ENCODE assay signal across 21 mouse cellular contexts in the genomic region with DNA sequence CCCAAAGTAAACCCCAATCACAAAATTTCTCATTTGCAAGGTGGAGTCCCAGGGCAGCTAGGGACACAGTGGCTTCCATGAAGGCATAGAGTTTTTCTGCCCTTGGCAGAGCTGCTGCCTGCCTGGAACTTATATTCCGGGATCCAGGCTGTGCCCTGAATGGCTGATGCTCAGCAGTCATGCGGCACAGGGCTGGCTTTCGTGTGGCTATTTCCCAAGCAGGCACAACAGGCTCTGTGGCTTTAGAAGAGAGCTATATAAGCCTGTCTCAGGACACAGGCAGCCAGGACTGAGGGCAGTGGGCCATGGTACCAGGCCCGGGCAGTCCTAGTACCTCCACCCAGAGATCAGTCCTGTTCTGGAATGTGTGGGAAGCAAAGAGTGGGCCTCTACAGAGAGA.
DNase-seq lines count a peak whose midpoint lies in the region; ATAC-seq and TF ChIP-seq lines count a peak whose summit lies in the region.
"Had no signal": no experiment of that assay in that cellular context is flagged by ENCODE, and none has a peak within 500 bp of the region (broad histone marks: within the 10 kb centered on the region; RNA-seq: fewer than 3 reads in every experiment).

No protein-coding gene starts in this region.

- peaks cover 1% of the 10 kb centered on the region; the same call in 1 of the 2 replicates for H3K79me2 ChIP-seq in heart, adult 2 months (replicated peaks; ENCODE audit: control insufficient read depth, insufficient read depth, low read length)
- peaks cover 27% of the 10 kb centered on the region; the same call in 1 of the 2 replicates for H3K79me2 ChIP-seq in liver, adult 2 months (ENCODE audit: control insufficient read depth, insufficient read depth, low read length)

- no peaks in the 10 kb centered on the region for H3K27me3 ChIP-seq in heart, postnatal 0 days (ENCODE audit: control insufficient read depth, insufficient read depth, low read length)
- no peaks in the 10 kb centered on the region for H3K27me3 ChIP-seq in heart, adult 2 months (ENCODE audit: control insufficient read depth, insufficient read depth, low read length)
- no peaks in the 10 kb centered on the region for H3K27me3 ChIP-seq in liver, adult 2 months (ENCODE audit: control insufficient read depth, insufficient read depth, low read length)
- H3K27me3 ChIP-seq in liver, embryonic 11.5 days (replicated peaks; ENCODE audit: control insufficient read depth, insufficient read depth, low read length), result no peaks in the 10 kb centered on the region
- no peaks in the 10 kb centered on the region for H3K27me3 ChIP-seq in testis, adult 2 months (ENCODE audit: control insufficient read depth, insufficient read depth, low read length)
- H3K27me3 ChIP-seq: embryonic facial prominence, embryonic 15.5 days; midbrain, embryonic 12.5 days had no signal

- H3K27ac ChIP-seq in heart, postnatal 0 days (ENCODE audit: low read depth), result 0 out of 2 replicates have a peak overlapping the region, but pooled peaks have one; percentile 25
- H3K27ac ChIP-seq in heart, adult 2 months, result no peak overlapping the region
- H3K27ac ChIP-seq in liver, adult 2 months (replicated peaks; ENCODE audit: insufficient read depth, low read depth, low read length), result peak overlapping the region; percentile 49
- H3K27ac ChIP-seq in liver, embryonic 11.5 days (ENCODE audit: low read depth, low read length), result no peak overlapping the region
- peak overlapping the region; percentile 38 for H3K27ac ChIP-seq in testis, adult 2 months (ENCODE audit: control insufficient read depth, insufficient read depth, low read depth, low read length)
- H3K27ac ChIP-seq: embryonic facial prominence, embryonic 15.5 days; forebrain, embryonic 10.5 days; hindbrain, embryonic 14.5 days; liver, embryonic 14.5 days; midbrain, embryonic 12.5 days had no signal

- no peak for TF ChIP-seq CTCF in heart, postnatal 0 days (IDR thresholded peaks at IDR 0.05; ENCODE audit: low read depth)
- no peak for TF ChIP-seq CTCF in heart, adult 2 months (IDR thresholded peaks at IDR 0.05)
- TF ChIP-seq CTCF in liver, adult 2 months (IDR thresholded peaks at IDR 0.05; ENCODE audit: low read depth, low read length), result no peak
- no peak for TF ChIP-seq CTCF in testis, adult 2 months (IDR thresholded peaks at IDR 0.05; ENCODE audit: control insufficient read depth, insufficient read depth, insufficient replicate concordance, low read depth, low read length)

- H3K4me1 ChIP-seq in heart, postnatal 0 days (ENCODE audit: control insufficient read depth, insufficient read depth), result 0 out of 2 replicates have a peak, but pooled peaks cover 11% of the 10 kb centered on the region
- H3K4me1 ChIP-seq in heart, adult 2 months (ENCODE audit: control insufficient read depth, insufficient read depth, low read length), result peaks cover 2% of the 10 kb centered on the region
- H3K4me1 ChIP-seq in liver, adult 2 months (ENCODE audit: control insufficient read depth, insufficient read depth, low read length), result peaks cover 58% of the 10 kb centered on the region
- peaks cover 4% of the 10 kb centered on the region for H3K4me1 ChIP-seq in liver, embryonic 11.5 days (replicated peaks; ENCODE audit: control insufficient read depth, insufficient read depth, low read length)
- H3K4me1 ChIP-seq in testis, adult 2 months (ENCODE audit: control insufficient read depth, insufficient read depth, low read length), result peaks cover 4% of the 10 kb centered on the region; the same call in 1 of the 2 replicates

- peaks cover 33% of the 10 kb centered on the region for H3K36me3 ChIP-seq in heart, postnatal 0 days (replicated peaks; ENCODE audit: control insufficient read depth, insufficient read depth, low read length)
- H3K36me3 ChIP-seq in heart, adult 2 months (ENCODE audit: control insufficient read depth, insufficient read depth, low read length), result no peaks in the 10 kb centered on the region
- H3K36me3 ChIP-seq in liver, adult 2 months (ENCODE audit: control insufficient read depth, insufficient read depth, low read length), result peaks cover 9% of the 10 kb centered on the region
- H3K36me3 ChIP-seq in liver, embryonic 11.5 days (ENCODE audit: control insufficient read depth, insufficient read depth, low read length), result no peaks in the 10 kb centered on the region; the same call in 1 of the 2 replicates
- no peaks in the 10 kb centered on the region for H3K36me3 ChIP-seq in testis, adult 2 months (ENCODE audit: control insufficient read depth, insufficient read depth, low read length)

- no peak overlapping the region for H3K9ac ChIP-seq in heart, postnatal 0 days (replicated peaks; ENCODE audit: low read depth, low read length)
- no peak overlapping the region for H3K9ac ChIP-seq in heart, adult 2 months (ENCODE audit: low read depth, low read length)
- no peak overlapping the region for H3K9ac ChIP-seq in liver, adult 2 months (ENCODE audit: low read depth, low read length)
- H3K9ac ChIP-seq in liver, embryonic 11.5 days (ENCODE audit: low read depth, low read length), result no peak overlapping the region
- H3K9ac ChIP-seq: embryonic facial prominence, embryonic 15.5 days; hindbrain, embryonic 14.5 days; liver, embryonic 14.5 days; midbrain, embryonic 12.5 days had no signal

- DNase-seq in heart, postnatal 0 days (ENCODE audit: low spot score), result no peak
- no peak for DNase-seq in heart, adult 2 months
- DNase-seq in liver, adult 2 months (ENCODE audit: extremely low read depth, low read depth, low spot score), result peak; percentile 66
- no peak for DNase-seq in liver, embryonic 11.5 days (ENCODE audit: low spot score)
- DNase-seq in testis, postnatal 14 days (ENCODE audit: low spot score), result no peak
- DNase-seq in gastrocnemius, postnatal 36 days, result no peak
- no peak for DNase-seq in layer of hippocampus, postnatal 36 days
- DNase-seq: adrenal gland, adult 8-10 months; cerebellum, adult 11 months; embryo, embryonic 11 days; gastrocnemius, postnatal 10 days; lung, postnatal 4 days; retina, postnatal 1 day; right cerebral cortex, postnatal 4 days had no signal

- TF ChIP-seq EP300 in heart, postnatal 0 days (IDR thresholded peaks at IDR 0.05; ENCODE audit: low read depth), result no peak
- no peak for TF ChIP-seq EP300 in heart, adult 2 months (IDR thresholded peaks at IDR 0.05; ENCODE audit: insufficient read depth, low read depth, low read length)

- no peak overlapping the region for H3K4me2 ChIP-seq in heart, postnatal 0 days (ENCODE audit: low read depth, low read length)
- no peak overlapping the region for H3K4me2 ChIP-seq in liver, embryonic 11.5 days
- H3K4me2 ChIP-seq: embryonic facial prominence, embryonic 15.5 days; hindbrain, embryonic 14.5 days; midbrain, embryonic 12.5 days had no signal

- no peak for ATAC-seq in heart, postnatal 0 days (ENCODE audit: insufficient read depth, low read depth)
- ATAC-seq in liver, embryonic 11.5 days (replicated peaks; ENCODE audit: low FRiP score), result no peak
- ATAC-seq: CD4-positive, CD25-positive, alpha-beta regulatory T cell, adult 4 months had no signal

- TF ChIP-seq POLR2A in heart, adult 2 months (IDR thresholded peaks at IDR 0.05; ENCODE audit: insufficient read depth, low read depth, low read length), result no peak
- TF ChIP-seq POLR2A in liver, adult 2 months (IDR thresholded peaks at IDR 0.05; ENCODE audit: extremely low read depth, insufficient read depth, low read length), result no peak
- TF ChIP-seq POLR2A in testis, adult 2 months (IDR thresholded peaks at IDR 0.05; ENCODE audit: control insufficient read depth, low read depth, low read length), result no peak

- H3K9me3 ChIP-seq in heart, postnatal 0 days (replicated peaks; ENCODE audit: control insufficient read depth, low read length), result no peaks in the 10 kb centered on the region
- H3K9me3 ChIP-seq in liver, embryonic 11.5 days (ENCODE audit: control insufficient read depth, low read length), result no peaks in the 10 kb centered on the region
- H3K9me3 ChIP-seq: embryonic facial prominence, embryonic 15.5 days; forebrain, embryonic 10.5 days; midbrain, embryonic 12.5 days had no signal

- 78% methylated on average over 4 of the region's 4 CpGs for WGBS in heart, postnatal 0 days
- 82% methylated on average over 4 of the region's 4 CpGs for WGBS in heart, adult 2 months
- 21% methylated on average over 4 of the region's 4 CpGs for WGBS in liver, adult 2 months
- 83% methylated on average over 4 of the region's 4 CpGs for WGBS in liver, embryonic 11.5 days

- H3K4me3 ChIP-seq in heart, postnatal 0 days (ENCODE audit: low read depth, low read length), result no peak overlapping the region
- H3K4me3 ChIP-seq in heart, adult 2 months, result no peak overlapping the region
- no peak overlapping the region for H3K4me3 ChIP-seq in liver, adult 2 months (ENCODE audit: insufficient read depth, low read depth, low read length)
- no peak overlapping the region for H3K4me3 ChIP-seq in liver, embryonic 11.5 days (ENCODE audit: low read depth, low read length)
- H3K4me3 ChIP-seq in testis, adult 2 months (ENCODE audit: control insufficient read depth, low read depth, low read length), result no peak overlapping the region
- H3K4me3 ChIP-seq: embryonic facial prominence, embryonic 15.5 days; forebrain, embryonic 10.5 days; midbrain, embryonic 12.5 days had no signal

- intact Hi-C loops in heart, adult 2 months (cut with DNase I), result no loop called here
- intact Hi-C loops in gastrocnemius, postnatal 36 days (cut with DNase I), result no loop called here

Comparison
In these comparisons a context has a peak if more than half of its experiments do, and no peak if none do; other contexts are left out.
1. H3K27ac ChIP-seq: peak in heart, postnatal 0 days (single experiment), liver, adult 2 months (single experiment) and testis, adult 2 months (single experiment); none in heart, adult 2 months (single experiment) and liver, embryonic 11.5 days (single experiment).